Mouse (Mus musculus): ENCODE results near the gene Coa4.

Coa4 gene

DNA sequence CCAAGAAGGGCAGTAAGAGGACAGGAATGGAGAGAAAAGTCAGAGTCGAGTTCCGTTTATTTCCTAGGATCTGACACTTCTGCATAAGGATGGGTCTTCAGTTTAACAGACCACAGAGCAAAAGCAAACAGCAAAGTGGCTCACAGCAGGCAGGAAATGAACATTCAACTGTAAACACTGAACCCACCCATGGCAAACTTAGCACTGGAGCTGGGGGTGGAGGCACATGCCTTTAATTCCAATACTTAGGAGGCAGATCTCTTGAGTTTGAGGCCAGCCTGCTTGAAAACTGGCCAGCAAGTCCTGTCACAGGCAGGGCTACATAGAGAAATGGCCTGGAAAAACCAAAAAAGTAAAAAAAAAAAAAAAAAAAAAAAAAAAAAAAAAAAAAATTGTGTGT lies 3.4 kb upstream of the Coa4 start:
- no peak for TF ChIP-seq GATA4 (IDR thresholded peaks at IDR 0.05; ENCODE audit: insufficient replicate concordance, low read length)

- no peak for TF ChIP-seq GATA4 (IDR thresholded peaks at IDR 0.05; ENCODE audit: insufficient replicate concordance, low read length)
These were observed 2.7 kb upstream of the Coa4 start for GRCm38 (mm10) chr7:100534216-100534615.

GRCm38 (mm10) chr7:100535831-100536230 lies 1.0 kb upstream of the Coa4 start:
- no peak for TF ChIP-seq GATA4 (IDR thresholded peaks at IDR 0.05; ENCODE audit: insufficient replicate concordance, low read length)

DNA sequence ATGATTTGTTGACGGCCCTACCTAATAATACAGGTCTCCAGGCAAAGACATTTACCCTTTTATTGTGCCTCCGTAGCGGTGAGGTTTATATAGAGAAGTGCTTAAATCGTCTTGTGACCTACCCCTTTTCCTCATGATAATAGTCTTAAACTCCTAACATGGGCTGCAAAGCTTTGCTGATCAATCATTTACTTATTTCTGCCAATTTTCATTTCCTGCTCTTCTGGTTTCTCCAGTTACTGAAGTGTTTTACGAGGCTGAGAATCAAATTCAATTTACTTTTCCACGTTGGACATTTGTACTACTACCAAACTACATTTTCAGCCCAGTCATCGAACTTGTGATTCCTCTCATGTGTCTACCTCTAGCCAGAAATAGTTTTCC lies 640 bp downstream of the Coa4 start:
- TF ChIP-seq GATA4 (IDR thresholded peaks at IDR 0.05; ENCODE audit: insufficient replicate concordance, low read length): no peak

DNA sequence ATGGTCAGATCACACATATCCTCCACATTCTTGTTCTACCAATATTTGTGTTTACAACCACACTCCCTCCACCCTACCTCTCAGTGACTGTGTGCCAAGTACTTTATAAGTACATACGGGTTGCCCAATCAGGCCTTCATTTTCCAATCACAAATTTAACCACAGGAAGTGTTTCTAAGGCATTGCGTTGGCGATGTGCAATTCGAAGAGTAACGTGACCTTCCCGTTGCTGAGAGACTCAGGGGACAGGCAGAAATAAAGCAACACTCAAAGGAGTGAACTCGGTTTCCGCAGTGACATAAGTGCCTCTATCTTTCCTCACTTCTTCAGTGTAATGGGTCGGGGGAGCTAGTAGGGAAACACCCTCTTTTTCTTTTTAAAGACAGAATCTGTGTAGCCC lies 2.6 kb downstream of the Coa4 start:
- no peak for TF ChIP-seq GATA4 (IDR thresholded peaks at IDR 0.05; ENCODE audit: insufficient replicate concordance, low read length)

DNA sequence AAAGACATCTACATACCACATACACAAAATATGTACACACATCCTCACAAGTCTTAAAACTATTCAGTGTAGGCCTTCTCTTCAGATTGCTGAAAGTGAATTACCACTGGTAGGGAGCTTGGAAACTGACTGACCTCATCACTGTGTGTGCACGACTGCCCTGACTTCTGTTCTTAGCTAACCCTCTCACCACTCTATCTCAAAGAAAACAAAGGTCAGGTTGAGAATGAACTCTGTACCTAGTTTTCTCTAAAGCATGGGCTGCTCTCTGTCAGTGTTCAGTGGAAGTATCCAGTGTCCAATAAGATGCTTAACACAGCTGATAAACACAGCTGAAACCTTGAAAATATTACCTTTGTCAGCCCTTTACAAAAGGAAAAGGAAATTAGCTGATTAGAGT lies 7.6 kb downstream of the Coa4 start:
- TF ChIP-seq GATA4 (IDR thresholded peaks at IDR 0.05; ENCODE audit: insufficient replicate concordance, low read length): no peak

- TF ChIP-seq GATA4 (IDR thresholded peaks at IDR 0.05; ENCODE audit: insufficient replicate concordance, low read length): peak; percentile 72; the same call in 1 of the 2 replicates
These were observed 10.8 kb downstream of the Coa4 start for GRCm38 (mm10) chr7:100547631-100548030.

DNA sequence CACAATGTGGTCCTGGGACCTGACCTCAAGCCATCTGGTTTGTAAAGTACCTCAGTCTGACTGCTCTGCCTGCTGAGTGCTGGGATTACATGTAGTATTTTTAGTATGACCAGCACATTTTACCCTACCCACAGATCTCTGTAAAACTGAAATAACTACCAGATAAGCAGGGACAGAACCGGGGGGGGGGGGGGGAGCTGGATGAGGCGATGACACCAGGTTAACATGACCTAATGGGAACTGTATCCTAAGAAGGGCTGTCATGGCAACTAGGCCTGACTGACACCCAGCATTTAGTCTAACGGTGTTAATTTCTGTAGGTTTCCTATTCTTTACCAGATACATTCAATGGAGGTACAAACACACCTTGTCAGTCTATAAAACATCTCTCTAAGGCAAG lies 12.9 kb downstream of the Coa4 start:
- no peak for TF ChIP-seq GATA4 (IDR thresholded peaks at IDR 0.05; ENCODE audit: insufficient replicate concordance, low read length)

GRCm38 (mm10) chr7:100550338-100551007 lies 13.6 kb downstream of the Coa4 start:
- no peak for TF ChIP-seq GATA4 (IDR thresholded peaks at IDR 0.05; ENCODE audit: insufficient replicate concordance, low read length)

DNA sequence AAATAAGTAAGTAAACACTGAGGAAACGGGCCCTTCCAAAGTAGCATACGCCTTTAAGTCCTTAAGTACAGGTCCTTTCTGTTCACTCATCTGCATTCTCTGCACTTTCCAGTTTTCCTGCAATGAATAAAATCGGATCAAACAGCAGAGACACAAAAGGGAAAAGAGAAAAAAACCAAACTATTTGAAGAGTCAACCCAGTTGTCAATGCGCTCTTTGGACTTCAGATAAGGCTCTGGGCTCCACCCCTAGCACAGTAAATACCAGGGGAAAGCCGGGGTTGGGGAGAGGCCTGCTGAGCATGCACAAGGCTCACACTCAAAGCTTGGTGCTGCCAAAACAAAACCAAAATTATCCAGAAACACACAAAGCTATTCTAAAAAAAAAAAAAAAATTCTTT lies 18.1 kb downstream of the Coa4 start:
- peak; percentile 98 for TF ChIP-seq GATA4 (IDR thresholded peaks at IDR 0.05; ENCODE audit: insufficient replicate concordance, low read length)

DNA sequence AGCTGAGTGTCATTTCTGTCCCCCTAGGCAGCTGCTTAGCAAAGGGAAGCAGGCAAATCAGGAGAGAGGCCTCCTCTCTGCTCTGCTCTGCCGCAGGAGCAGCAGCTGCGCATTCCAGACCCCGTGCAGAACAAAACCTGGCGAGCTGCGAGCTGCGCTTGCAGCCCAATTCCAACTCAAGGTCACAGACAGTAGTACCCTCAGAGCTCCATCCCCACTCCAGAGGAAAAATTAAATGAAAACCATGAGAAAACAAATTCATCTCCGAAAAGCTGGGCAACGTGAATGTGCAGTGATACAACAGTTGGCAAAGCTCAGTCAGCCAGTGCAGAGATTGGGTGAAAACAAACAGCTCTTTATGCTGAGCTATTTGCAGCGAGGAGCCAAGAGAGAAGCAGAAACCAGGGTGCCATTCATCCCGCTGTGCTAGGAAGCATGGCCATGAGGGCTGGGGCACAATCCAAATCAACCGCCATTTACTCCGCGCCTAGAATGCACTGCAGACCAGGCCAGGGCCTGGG lies 18.6 kb downstream of the Coa4 start:
- no peak for TF ChIP-seq GATA4 (IDR thresholded peaks at IDR 0.05; ENCODE audit: insufficient replicate concordance, low read length)

DNA sequence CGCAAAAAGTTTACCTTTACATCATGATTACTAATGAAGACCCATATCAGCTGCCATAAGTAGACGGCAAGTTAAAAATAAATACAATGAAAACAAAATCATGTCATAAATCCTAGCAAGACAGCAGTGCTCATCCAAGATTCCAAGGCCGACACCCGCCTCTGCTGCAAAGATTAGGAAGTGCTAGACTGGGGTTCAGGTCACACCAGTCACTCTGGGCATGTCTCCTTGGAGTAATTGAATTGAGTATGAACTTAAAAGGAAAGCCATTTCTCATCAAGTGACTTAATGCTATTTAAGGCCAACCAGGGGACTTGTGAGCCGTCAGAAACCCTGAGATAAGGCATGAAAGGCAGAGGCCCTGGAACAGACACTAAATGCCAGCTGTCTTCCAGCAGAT lies 20.4 kb downstream of the Coa4 start:
- no peak for TF ChIP-seq GATA4 (IDR thresholded peaks at IDR 0.05; ENCODE audit: insufficient replicate concordance, low read length)

DNA sequence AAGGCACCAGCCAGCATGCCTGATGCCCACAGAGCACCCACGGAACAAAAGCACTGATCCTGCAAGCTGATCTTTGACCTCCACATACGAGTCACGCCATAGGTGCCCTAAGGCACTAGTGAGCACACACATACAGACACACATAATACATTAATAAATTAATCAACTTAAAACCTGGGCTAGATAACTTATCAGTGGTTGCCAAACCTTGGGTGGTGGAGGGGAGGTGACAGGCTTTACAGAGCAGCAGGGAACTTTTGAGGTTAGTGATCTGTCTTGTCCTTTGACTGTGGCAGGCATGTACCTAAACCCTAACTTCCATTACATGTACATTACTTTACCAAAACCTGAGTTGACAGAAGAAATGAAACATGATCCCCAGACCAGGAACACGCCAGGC lies 22.5 kb downstream of the Coa4 start:
- no peak for TF ChIP-seq GATA4 (IDR thresholded peaks at IDR 0.05; ENCODE audit: insufficient replicate concordance, low read length)

GRCm38 (mm10) chr7:100561861-100562587 lies 25.2 kb downstream of the Coa4 start:
- TF ChIP-seq GATA4 (IDR thresholded peaks at IDR 0.05; ENCODE audit: insufficient replicate concordance, low read length): no peak

GRCm38 (mm10) chr7:100569907-100570306 lies 33.0 kb downstream of the Coa4 start:
- no peak for TF ChIP-seq GATA4 (IDR thresholded peaks at IDR 0.05; ENCODE audit: insufficient replicate concordance, low read length)

DNA sequence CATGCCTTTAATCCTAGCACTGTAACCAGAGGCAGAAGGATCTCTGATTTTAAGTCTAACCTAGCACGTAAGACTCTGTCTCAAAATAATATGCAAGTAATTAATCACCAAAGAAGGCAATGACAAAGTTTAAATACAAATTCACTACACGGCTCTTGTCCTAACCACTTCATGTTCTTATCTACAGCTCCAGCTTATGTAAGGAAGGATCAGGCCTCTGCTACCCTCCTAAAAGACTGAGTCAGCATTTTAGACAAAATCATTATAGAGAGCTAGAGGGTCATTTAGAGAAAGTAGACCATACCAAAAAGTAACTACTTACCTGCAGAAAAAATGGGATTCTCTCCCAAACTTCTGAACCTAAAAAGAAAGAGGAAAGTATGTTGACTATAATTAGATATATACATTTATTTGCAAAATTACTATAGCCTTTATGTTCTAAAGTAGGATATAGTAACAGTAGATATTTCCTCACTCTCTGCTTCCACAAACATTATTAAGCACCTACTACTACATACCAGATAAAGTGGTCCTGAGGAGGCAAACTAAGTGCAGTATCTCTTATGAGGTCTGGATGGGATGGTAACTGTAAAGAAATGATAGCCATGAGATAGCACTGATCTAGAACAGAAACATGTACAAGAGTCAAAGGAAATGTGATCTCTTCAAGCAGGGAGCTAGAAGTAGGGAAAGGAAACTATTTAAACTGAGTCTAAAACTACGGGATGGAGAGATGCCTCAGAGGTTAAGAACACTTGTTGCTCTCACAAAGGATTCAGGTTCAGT lies 34.3 kb downstream of the Coa4 start:
- TF ChIP-seq GATA4 (IDR thresholded peaks at IDR 0.05; ENCODE audit: insufficient replicate concordance, low read length): no peak

Measured in liver, adult (tissue).